Mouse (Mus musculus): ENCODE data around the gene Gm20388. TPM values are rescaled to one million over a fixed set of nuclear protein-coding genes. Genes with fewer than 3 reads are reported as not detected.
A peak's percentile ranks its signal among the peaks of the same experiment; 100 is the strongest.

Gene Gm20388
- polyA plus RNA-seq, 1 experiment from 2014 or later, result not detected

GRCm38 (mm10) chr8:123788416-123789170, 3878.0 kb downstream of the Gm20388 start:
- H3K27me3 ChIP-seq (replicated peaks; ENCODE audit: control insufficient read depth, insufficient read depth, low read length), result no peaks in the 10 kb centered on the region
- no peaks in the 10 kb centered on the region for H3K4me1 ChIP-seq (replicated peaks; ENCODE audit: control insufficient read depth, insufficient read depth, low read length)
- no peak overlapping the region for H3K4me3 ChIP-seq (ENCODE audit: low read depth, low read length)
- H3K4me2 ChIP-seq (replicated peaks; ENCODE audit: low read depth), result no peak overlapping the region
- no peak for TF ChIP-seq CTCF (IDR thresholded peaks at IDR 0.05; ENCODE audit: low read depth)
- H3K36me3 ChIP-seq (ENCODE audit: control insufficient read depth, insufficient read depth), result no peaks in the 10 kb centered on the region
- no peaks in the 10 kb centered on the region for H3K9me3 ChIP-seq (ENCODE audit: control insufficient read depth)
- 50% methylated on average over 14 of the region's 14 CpGs for WGBS
- no peak for ATAC-seq
- no peak overlapping the region for H3K9ac ChIP-seq (ENCODE audit: low read depth, low read length)
- no peak overlapping the region for H3K27ac ChIP-seq (ENCODE audit: low read depth, low read length)

- Histone ChIP-seq H3K9ac (ENCODE audit: low read depth, low read length) (no peak overlapping the region), H3K36me3 (ENCODE audit: control insufficient read depth, insufficient read depth) (no peaks in the 10 kb centered on the region), H3K9me3 (ENCODE audit: control insufficient read depth) (no peaks in the 10 kb centered on the region), H3K27ac (ENCODE audit: low read depth, low read length) (no peak overlapping the region), H3K4me2 (replicated peaks; ENCODE audit: low read depth) (no peak overlapping the region), H3K4me1 (replicated peaks; ENCODE audit: control insufficient read depth, insufficient read depth, low read length) (no peaks in the 10 kb centered on the region), H3K27me3 (replicated peaks; ENCODE audit: control insufficient read depth, insufficient read depth, low read length) (no peaks in the 10 kb centered on the region), H3K4me3 (ENCODE audit: low read depth, low read length) (no peak overlapping the region)
- WGBS, result 74% methylated on average over 9 of the region's 9 CpGs
- no peak for ATAC-seq
- no peak for TF ChIP-seq CTCF (IDR thresholded peaks at IDR 0.05; ENCODE audit: low read depth)
These were observed 3878.8 kb downstream of the Gm20388 start for GRCm38 (mm10) chr8:123789461-123789860.

- TF ChIP-seq CTCF (IDR thresholded peaks at IDR 0.05; ENCODE audit: low read depth), result peak; percentile 93
- Histone ChIP-seq H3K9me3 (ENCODE audit: control insufficient read depth) (no peaks in the 10 kb centered on the region), H3K36me3 (ENCODE audit: control insufficient read depth, insufficient read depth) (no peaks in the 10 kb centered on the region), H3K4me1 (replicated peaks; ENCODE audit: control insufficient read depth, insufficient read depth, low read length) (0 out of 2 replicates have a peak, but pooled peaks cover under 1% of the 10 kb centered on the region), H3K4me2 (replicated peaks; ENCODE audit: low read depth) (no peak overlapping the region), H3K27me3 (replicated peaks; ENCODE audit: control insufficient read depth, insufficient read depth, low read length) (no peaks in the 10 kb centered on the region), H3K4me3 (ENCODE audit: low read depth, low read length) (no peak overlapping the region), H3K27ac (ENCODE audit: low read depth, low read length) (no peak overlapping the region), H3K9ac (ENCODE audit: low read depth, low read length) (no peak overlapping the region)
- no peak for ATAC-seq
- 3% methylated on average over 4 of the region's 4 CpGs for WGBS
These were observed 3879.3 kb downstream of the Gm20388 start for GRCm38 (mm10) chr8:123789970-123790369.

GRCm38 (mm10) chr8:123791101-123791844, 3880.6 kb downstream of the Gm20388 start:
- Histone ChIP-seq H3K9ac (ENCODE audit: low read depth, low read length) (no peak overlapping the region), H3K9me3 (ENCODE audit: control insufficient read depth) (no peaks in the 10 kb centered on the region)
- no peak for ATAC-seq

GRCm38 (mm10) chr8:123791845-123792225, 3881.2 kb downstream of the Gm20388 start:
- Histone ChIP-seq H3K4me2 (replicated peaks; ENCODE audit: low read depth) (no peak overlapping the region), H3K36me3 (ENCODE audit: control insufficient read depth, insufficient read depth) (no peaks in the 10 kb centered on the region), H3K27ac (ENCODE audit: low read depth, low read length) (no peak overlapping the region), H3K4me3 (ENCODE audit: low read depth, low read length) (no peak overlapping the region), H3K9ac (ENCODE audit: low read depth, low read length) (no peak overlapping the region), H3K9me3 (ENCODE audit: control insufficient read depth) (no peaks in the 10 kb centered on the region), H3K4me1 (replicated peaks; ENCODE audit: control insufficient read depth, insufficient read depth, low read length) (0 out of 2 replicates have a peak, but pooled peaks cover 8% of the 10 kb centered on the region), H3K27me3 (replicated peaks; ENCODE audit: control insufficient read depth, insufficient read depth, low read length) (no peaks in the 10 kb centered on the region)
- ATAC-seq, result no peak
- WGBS, result 84% methylated on average over 7 of the region's 7 CpGs
- TF ChIP-seq CTCF (IDR thresholded peaks at IDR 0.05; ENCODE audit: low read depth), result no peak

More at GRCm38 (mm10) chr8:123791101-123791844, 3880.6 kb downstream of the Gm20388 start:
- no peak overlapping the region for H3K27ac ChIP-seq (ENCODE audit: low read depth, low read length)
- no peak for TF ChIP-seq CTCF (IDR thresholded peaks at IDR 0.05; ENCODE audit: low read depth)
- 72% methylated on average over 16 of the region's 16 CpGs for WGBS
- H3K4me3 ChIP-seq (ENCODE audit: low read depth, low read length), result no peak overlapping the region
- H3K36me3 ChIP-seq (ENCODE audit: control insufficient read depth, insufficient read depth), result no peaks in the 10 kb centered on the region
- H3K4me1 ChIP-seq (replicated peaks; ENCODE audit: control insufficient read depth, insufficient read depth, low read length), result 0 out of 2 replicates have a peak, but pooled peaks cover 6% of the 10 kb centered on the region
- no peaks in the 10 kb centered on the region for H3K27me3 ChIP-seq (replicated peaks; ENCODE audit: control insufficient read depth, insufficient read depth, low read length)
- no peak overlapping the region for H3K4me2 ChIP-seq (replicated peaks; ENCODE audit: low read depth)

- Histone ChIP-seq H3K27me3 (replicated peaks; ENCODE audit: control insufficient read depth, insufficient read depth, low read length) (no peaks in the 10 kb centered on the region), H3K27ac (ENCODE audit: low read depth, low read length) (no peak overlapping the region), H3K36me3 (ENCODE audit: control insufficient read depth, insufficient read depth) (no peaks in the 10 kb centered on the region), H3K4me2 (replicated peaks; ENCODE audit: low read depth) (no peak overlapping the region), H3K4me3 (ENCODE audit: low read depth, low read length) (no peak overlapping the region), H3K9ac (ENCODE audit: low read depth, low read length) (no peak overlapping the region), H3K4me1 (replicated peaks; ENCODE audit: control insufficient read depth, insufficient read depth, low read length) (0 out of 2 replicates have a peak, but pooled peaks cover 11% of the 10 kb centered on the region), H3K9me3 (ENCODE audit: control insufficient read depth) (no peaks in the 10 kb centered on the region)
- TF ChIP-seq CTCF (IDR thresholded peaks at IDR 0.05; ENCODE audit: low read depth), result no peak
- 20% methylated on average over 10 of the region's 10 CpGs for WGBS
- ATAC-seq, result no peak
These were observed 3883.3 kb downstream of the Gm20388 start for GRCm38 (mm10) chr8:123793900-123794299.
